In the genomic region with DNA sequence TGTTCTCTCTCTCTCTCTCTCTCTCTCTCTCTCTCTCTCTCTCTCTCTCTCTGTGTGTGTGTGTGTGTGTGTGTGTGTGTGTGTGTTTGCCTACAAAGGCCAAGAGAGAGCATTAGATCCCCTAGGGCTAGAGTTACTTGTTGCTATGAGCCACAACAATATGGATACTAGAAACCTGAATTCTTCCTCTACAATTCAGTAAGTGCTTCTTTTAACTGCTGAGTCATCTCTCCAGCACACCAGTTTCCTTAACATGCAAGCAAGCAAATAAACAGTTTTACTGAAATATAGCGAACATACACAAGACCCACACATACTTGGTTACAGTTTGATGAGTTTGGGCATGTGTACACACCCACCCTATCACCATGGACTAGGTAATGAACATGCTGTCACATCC, we compare ENCODE assay signal across 14 mouse cellular contexts.
DNase-seq lines count a peak whose midpoint lies in the region; ATAC-seq and TF ChIP-seq lines count a peak whose summit lies in the region.
"Had no signal": no experiment of that assay in that cellular context is flagged by ENCODE, and none has a peak within 500 bp of the region (broad histone marks: within the 10 kb centered on the region; RNA-seq: fewer than 3 reads in every experiment).

No protein-coding gene starts in this region.

- no peak overlapping the region for H3K4me3 ChIP-seq in forebrain, postnatal 0 days (ENCODE audit: low read depth, low read length)
- no peak overlapping the region for H3K4me3 ChIP-seq in midbrain, embryonic 13.5 days (replicated peaks)
- H3K4me3 ChIP-seq: embryonic facial prominence, embryonic 13.5 days; lung, embryonic 15.5 days; myocyte had no signal

- peak; percentile 19; the same call in 1 of the 2 replicates for ATAC-seq in forebrain, postnatal 0 days
- ATAC-seq in midbrain, embryonic 13.5 days, result no peak
- ATAC-seq: CD4-positive, CD25-positive, alpha-beta regulatory T cell, adult 4 months had no signal

- no peak for TF ChIP-seq CTCF in forebrain, postnatal 0 days (IDR thresholded peaks at IDR 0.05; ENCODE audit: low read depth)

- H3K9me3 ChIP-seq in forebrain, postnatal 0 days (ENCODE audit: low read length), result no peaks in the 10 kb centered on the region
- no peaks in the 10 kb centered on the region for H3K9me3 ChIP-seq in midbrain, embryonic 13.5 days
- H3K9me3 ChIP-seq: embryonic facial prominence, embryonic 13.5 days; lung, embryonic 15.5 days had no signal

- peak overlapping the region; percentile 89 for H3K27ac ChIP-seq in forebrain, postnatal 0 days (ENCODE audit: low read depth, low read length)
- H3K27ac ChIP-seq in midbrain, embryonic 13.5 days, result peak overlapping the region; percentile 91
- H3K27ac ChIP-seq: embryonic facial prominence, embryonic 13.5 days had no signal

- H3K4me1 ChIP-seq in forebrain, postnatal 0 days (ENCODE audit: insufficient read depth), result peaks cover 22% of the 10 kb centered on the region
- H3K4me1 ChIP-seq in midbrain, embryonic 13.5 days (replicated peaks), result peaks cover 53% of the 10 kb centered on the region
- H3K4me1 ChIP-seq: lung, embryonic 15.5 days had no signal

- DNase-seq in 416B (ENCODE audit: low read depth) (peak; percentile 4), NIH3T3 (ENCODE audit: low read depth) (peak; percentile 5)
- peak; percentile 38 for DNase-seq in forebrain, postnatal 0 days
- no peak for DNase-seq in kidney, postnatal 4 days
- no peak for DNase-seq in urinary bladder, adult 2 months (ENCODE audit: low spot score)
- DNase-seq in gastrocnemius, adult 18-20 months (ENCODE audit: low spot score), result no peak
- DNase-seq in left cerebral cortex, postnatal 4 days, result no peak
- DNase-seq: kidney, adult 9 months; thymus, postnatal 14 days had no signal

- H3K36me3 ChIP-seq in forebrain, postnatal 0 days (ENCODE audit: insufficient read depth), result no peaks in the 10 kb centered on the region
- H3K36me3 ChIP-seq in midbrain, embryonic 13.5 days, result no peaks in the 10 kb centered on the region
- H3K36me3 ChIP-seq: embryonic facial prominence, embryonic 13.5 days; lung, embryonic 15.5 days had no signal

- no peak overlapping the region for H3K9ac ChIP-seq in forebrain, postnatal 0 days
- no peak overlapping the region for H3K9ac ChIP-seq in midbrain, embryonic 13.5 days (replicated peaks)
- H3K9ac ChIP-seq: embryonic facial prominence, embryonic 13.5 days; lung, embryonic 15.5 days had no signal

- H3K4me2 ChIP-seq in forebrain, postnatal 0 days (ENCODE audit: low read depth), result no peak overlapping the region
- H3K4me2 ChIP-seq in midbrain, embryonic 13.5 days (replicated peaks), result no peak overlapping the region
- H3K4me2 ChIP-seq: lung, embryonic 15.5 days had no signal

- H3K27me3 ChIP-seq in forebrain, postnatal 0 days (ENCODE audit: insufficient read depth, low read length), result no peaks in the 10 kb centered on the region
- H3K27me3 ChIP-seq in midbrain, embryonic 13.5 days, result no peaks in the 10 kb centered on the region
- H3K27me3 ChIP-seq: embryonic facial prominence, embryonic 13.5 days; lung, embryonic 15.5 days had no signal

- 78% methylated on average over 1 of the region's 1 CpGs for WGBS in forebrain, postnatal 0 days
- WGBS in midbrain, embryonic 13.5 days, result 71% methylated on average over 1 of the region's 1 CpGs

- intact Hi-C loops in left cerebral cortex, postnatal 4 days (cut with DNase I), result no loop called here

Comparison
In these comparisons a context has a peak if more than half of its experiments do, and no peak if none do; other contexts are left out.
1. DNase-seq: peak in 416B (single experiment), NIH3T3 (single experiment) and forebrain, postnatal 0 days (single experiment); none in kidney, postnatal 4 days (0 of 2), urinary bladder, adult 2 months (single experiment), gastrocnemius, adult 18-20 months (single experiment) and left cerebral cortex, postnatal 4 days (single experiment).